Mouse (Mus musculus) limb, embryonic 14.5 days (tissue): ENCODE results near the gene 5730480H06Rik. TPM values are rescaled to one million over a fixed set of nuclear protein-coding genes. Genes with fewer than 3 reads are reported as not detected.

Source experiments
- ATAC-seq: fragments of 200-750 bp; cut with Nextera tagmentation; 2 replicates; pipeline ENCODE4 v1.8.0; 2017; ENCODE audit warnings: low read depth, moderate number of reproducible peaks, moderate TSS enrichment; ENCODE audit not compliant: low FRiP score
- DNase-seq: peaks from one replicate; pipeline ENCODE4 v3.0.0-alpha.2; 2015; ENCODE audit warnings: low spot score
- H3K27ac ChIP-seq: fragments of 300-500 bp; sonication (generic); replicated peaks from 2 replicates; pipeline ENCODE4 v1.5.1; 2014; ENCODE audit warnings: low read depth, mild to moderate bottlenecking, low read length, moderate library complexity, mixed read lengths
- H3K27me3 ChIP-seq: fragments of 300-500 bp; sonication (generic); 2 replicates; pipeline ENCODE4 v1.6.1; 2014; ENCODE audit warnings: low read length, mixed read lengths; ENCODE audit not compliant: control insufficient read depth, insufficient read depth
- H3K36me3 ChIP-seq: fragments of 300-500 bp; sonication (generic); 2 replicates; pipeline ENCODE4 v1.6.1; 2014; ENCODE audit warnings: mild to moderate bottlenecking, low read length, moderate library complexity, mixed read lengths; ENCODE audit not compliant: control insufficient read depth, insufficient read depth
- H3K4me1 ChIP-seq: fragments of 300-500 bp; sonication (generic); 2 replicates; pipeline ENCODE4 v1.6.1; 2014; ENCODE audit warnings: antibody characterized with exemption, low read length, mixed read lengths; ENCODE audit not compliant: control insufficient read depth, insufficient read depth
- H3K4me2 ChIP-seq: fragments of 300-500 bp; sonication (generic); replicated peaks from 2 replicates; pipeline ENCODE4 v1.6.1; 2014; ENCODE audit warnings: low read depth, mild to moderate bottlenecking, low read length, moderate library complexity; ENCODE audit not compliant: severe bottlenecking
- H3K4me3 ChIP-seq: fragments of 300-500 bp; sonication (generic); replicated peaks from 2 replicates; pipeline ENCODE4 v1.5.1; 2014; ENCODE audit warnings: low read length
- H3K9ac ChIP-seq: fragments of 300-500 bp; sonication (generic); 2 replicates; pipeline ENCODE4 v1.6.1; 2014; ENCODE audit warnings: mild to moderate bottlenecking, low read depth, low read length, moderate library complexity; ENCODE audit not compliant: severe bottlenecking
- H3K9me3 ChIP-seq: fragments of 300-500 bp; sonication (generic); 2 replicates; pipeline ENCODE4 v1.6.1; 2016; ENCODE audit warnings: low read length; ENCODE audit not compliant: control insufficient read depth
- POLR2A ChIP-seq: fragments of 200-500 bp; IDR thresholded peaks from 2 replicates; pipeline ENCODE4 v1.8.0; 2012; ENCODE audit warnings: inconsistent platforms, mild to moderate bottlenecking, moderate library complexity, borderline replicate concordance; ENCODE audit not compliant: insufficient read depth, insufficient read length; ENCODE audit errors: extremely low read depth
- WGBS: fragments of 180-500 bp; shearing (Covaris S2); extraction: QIAGEN DNeasy Blood & Tissue Kit; methylation state at CpG from one replicate; pipeline ENCODE4 v1.1.7; 2014; 5-methylcytosine and 5-hydroxymethylcytosine counted together
- polyA plus RNA-seq, 2 experiments: library from polyadenylated mRNA; depleted of rRNA in 1 of 2; stranded (reverse) in 1 of 2; unstranded in 1 of 2; fragments of >200 nt; fragmentation: Nextera tagmentation in 1 of 2; extraction: Ambion mirVana in 1 of 2; gene quantifications; 2 replicates each; pipeline versions ENCODE4 v1.2.1 to v1.2.3; 2012 to 2014

Gene 5730480H06Rik
- polyA plus RNA-seq, 2 experiments, result 24.1 to 28.4 TPM

GRCm38 (mm10) chr5:48330817-48331216, 3.1 kb downstream of the 5730480H06Rik start:
- 84% methylated on average over 2 of the region's 2 CpGs for WGBS

DNA sequence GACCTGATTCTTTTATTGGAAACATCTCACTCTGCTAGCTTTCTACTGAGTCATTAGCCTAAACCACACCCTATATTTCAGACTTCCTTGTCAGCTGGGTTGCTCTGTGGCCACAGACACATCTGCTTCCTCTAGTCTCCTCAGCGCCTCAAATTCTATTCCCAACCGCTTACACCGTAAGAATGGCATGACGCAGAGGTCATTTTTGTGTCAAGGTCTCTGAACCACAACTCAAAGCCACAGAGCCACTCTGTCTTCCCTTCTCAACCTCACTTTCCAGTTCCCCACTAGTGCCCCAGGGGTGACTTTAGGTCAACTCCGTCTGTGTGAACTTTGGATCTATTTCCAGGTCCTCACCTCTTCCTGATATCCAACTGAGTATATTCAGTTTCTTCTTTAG, 3.7 kb downstream of the 5730480H06Rik start:
- ATAC-seq (no peak), DNase-seq (no peak)
- Histone ChIP-seq H3K9ac (no peak overlapping the region), H3K4me2 (no peak overlapping the region), H3K27ac (no peak overlapping the region), H3K4me1 (no peaks in the 10 kb centered on the region), H3K4me3 (no peak overlapping the region), H3K27me3 (no peaks in the 10 kb centered on the region), H3K9me3 (no peaks in the 10 kb centered on the region), H3K36me3 (no peaks in the 10 kb centered on the region)
- TF ChIP-seq POLR2A, result no peak
- WGBS, result 56% methylated on average over 5 of the region's 5 CpGs

More at GRCm38 (mm10) chr5:48330817-48331216, 3.1 kb downstream of the 5730480H06Rik start:
- H3K27ac ChIP-seq, result no peak overlapping the region
- ATAC-seq (no peak), DNase-seq (no peak)
- no peak for TF ChIP-seq POLR2A
- H3K4me1 ChIP-seq, result no peaks in the 10 kb centered on the region
- no peak overlapping the region for H3K9ac ChIP-seq
- no peak overlapping the region for H3K4me3 ChIP-seq
- no peak overlapping the region for H3K4me2 ChIP-seq
- no peaks in the 10 kb centered on the region for H3K36me3 ChIP-seq
- no peaks in the 10 kb centered on the region for H3K9me3 ChIP-seq
- no peaks in the 10 kb centered on the region for H3K27me3 ChIP-seq

DNA sequence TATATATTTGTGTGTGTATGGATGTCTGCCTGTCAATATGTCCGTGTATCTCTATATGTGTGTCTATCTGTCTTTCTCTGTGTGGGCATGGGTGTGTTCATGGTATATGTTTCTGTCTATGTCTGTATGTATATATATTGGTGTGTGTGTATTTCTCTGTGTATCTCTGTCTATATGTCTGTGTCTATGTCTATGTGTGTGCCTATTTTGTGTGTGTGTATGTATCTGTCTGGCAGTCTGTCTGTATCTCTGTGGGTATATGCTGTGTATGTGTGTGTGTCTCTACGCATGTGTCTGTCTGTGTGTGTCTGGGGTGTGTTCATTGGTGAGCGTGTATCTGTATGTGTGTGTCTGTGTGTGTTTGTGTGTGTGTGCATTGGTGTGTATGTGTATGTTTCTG, 5.7 kb downstream of the 5730480H06Rik start:
- WGBS, result 92% methylated on average over 3 of the region's 3 CpGs
- no peak for TF ChIP-seq POLR2A

DNA sequence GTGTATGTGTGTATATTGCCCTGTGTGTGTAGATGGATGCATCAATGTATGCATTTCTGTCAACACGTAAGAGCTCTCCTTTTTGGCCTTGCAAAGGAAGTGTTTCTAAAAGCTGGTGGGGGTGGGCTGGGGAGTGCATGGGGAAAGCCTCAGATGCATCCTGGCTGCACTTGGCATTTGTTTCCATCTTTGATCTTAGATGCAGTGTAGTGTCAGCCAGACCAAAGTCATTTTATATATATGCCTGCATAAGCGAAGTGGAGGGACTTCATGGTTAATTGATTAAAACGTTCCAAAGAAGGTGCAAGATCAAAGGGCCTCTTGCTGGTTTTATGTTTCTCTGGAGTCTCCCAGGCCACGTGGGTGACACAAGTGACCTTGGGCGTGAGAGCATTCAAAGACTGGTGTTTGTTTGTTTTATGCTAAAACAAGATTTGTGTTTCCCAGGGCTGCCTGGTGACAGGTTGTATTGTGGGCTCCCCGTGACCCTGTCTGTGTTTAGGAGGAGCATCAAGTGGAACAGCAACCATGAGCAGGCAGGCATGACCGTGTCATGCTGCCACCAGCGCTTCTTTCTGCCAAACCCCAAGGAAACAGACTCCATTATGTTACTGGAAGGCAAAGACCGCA, 6.2 kb downstream of the 5730480H06Rik start:
- Histone ChIP-seq H3K9me3 (no peaks in the 10 kb centered on the region), H3K4me2 (no peak overlapping the region), H3K4me1 (no peaks in the 10 kb centered on the region), H3K27me3 (no peaks in the 10 kb centered on the region), H3K36me3 (no peaks in the 10 kb centered on the region), H3K9ac (no peak overlapping the region), H3K27ac (no peak overlapping the region), H3K4me3 (no peak overlapping the region)
- 32% methylated on average over 9 of the region's 9 CpGs for WGBS
- DNase-seq (no peak), ATAC-seq (no peak)
- no peak for TF ChIP-seq POLR2A

More for the DNA sequence above, 5.7 kb downstream of the 5730480H06Rik start:
- H3K4me2 ChIP-seq, result no peak overlapping the region
- no peaks in the 10 kb centered on the region for H3K36me3 ChIP-seq
- H3K4me1 ChIP-seq, result no peaks in the 10 kb centered on the region
- no peak overlapping the region for H3K9ac ChIP-seq
- ATAC-seq, result no peak
- no peak for DNase-seq
- H3K4me3 ChIP-seq, result no peak overlapping the region
- H3K27ac ChIP-seq, result no peak overlapping the region
- no peaks in the 10 kb centered on the region for H3K27me3 ChIP-seq
- H3K9me3 ChIP-seq, result no peaks in the 10 kb centered on the region

- no peaks in the 10 kb centered on the region for H3K36me3 ChIP-seq
- H3K4me2 ChIP-seq, result no peak overlapping the region
- no peak for TF ChIP-seq POLR2A
- ATAC-seq (no peak), DNase-seq (no peak)
- no peaks in the 10 kb centered on the region for H3K4me1 ChIP-seq
- no peak overlapping the region for H3K4me3 ChIP-seq
- WGBS, result 71% methylated on average over 7 of the region's 7 CpGs
- H3K27me3 ChIP-seq, result no peaks in the 10 kb centered on the region
- H3K27ac ChIP-seq, result no peak overlapping the region
- no peak overlapping the region for H3K9ac ChIP-seq
- no peaks in the 10 kb centered on the region for H3K9me3 ChIP-seq
These were observed 13.2 kb downstream of the 5730480H06Rik start for GRCm38 (mm10) chr5:48340808-48341433.
